ENCODE assay signal across 14 mouse cellular contexts in the genomic region with DNA sequence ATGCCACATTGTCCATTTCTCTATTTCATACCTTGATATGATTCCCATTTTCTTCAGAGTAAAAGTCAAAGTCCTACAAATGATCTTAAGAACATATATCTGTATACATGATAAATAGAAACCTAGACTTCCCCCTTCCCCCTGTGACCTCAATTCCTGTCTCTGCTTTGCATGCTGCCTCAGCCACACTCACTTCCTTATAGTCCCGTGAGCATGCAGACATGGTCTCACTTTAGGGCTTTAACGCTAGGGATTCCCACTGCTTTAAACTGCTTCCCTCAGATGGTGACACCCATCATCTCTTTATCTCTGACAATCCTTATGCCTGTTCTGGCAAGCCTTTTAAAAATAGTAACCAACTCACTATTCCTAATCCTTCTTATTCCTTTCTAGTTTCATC. TPM values are rescaled to one million over a fixed set of nuclear protein-coding genes. Genes with fewer than 3 reads are reported as not detected.
A peak's percentile ranks its signal among the peaks of the same experiment; 100 is the strongest.
DNase-seq lines count a peak whose midpoint lies in the region; ATAC-seq and TF ChIP-seq lines count a peak whose summit lies in the region.
"Had no signal": no experiment of that assay in that cellular context is flagged by ENCODE, and none has a peak within 500 bp of the region (broad histone marks: within the 10 kb centered on the region; RNA-seq: fewer than 3 reads in every experiment).

No protein-coding gene starts in this region.

- H3K27ac ChIP-seq in layer of hippocampus, adult 2 months: no peak overlapping the region
- no peak overlapping the region for H3K27ac ChIP-seq in hindbrain, embryonic 13.5 days
- no peak overlapping the region for H3K27ac ChIP-seq in forebrain, embryonic 12.5 days
- H3K27ac ChIP-seq: forebrain, embryonic 13.5 days; hindbrain, embryonic 14.5 days; kidney, postnatal 0 days had no signal

- no peaks in the 10 kb centered on the region for H3K36me3 ChIP-seq in hindbrain, embryonic 13.5 days
- H3K36me3 ChIP-seq in forebrain, embryonic 12.5 days (replicated peaks): no peaks in the 10 kb centered on the region
- H3K36me3 ChIP-seq: G1E had no signal

- 82% methylated on average over 2 of the region's 2 CpGs for WGBS in hindbrain, embryonic 13.5 days
- WGBS in forebrain, embryonic 12.5 days: 90% methylated on average over 2 of the region's 2 CpGs

- no peaks in the 10 kb centered on the region for H3K4me1 ChIP-seq in hindbrain, embryonic 13.5 days (replicated peaks)
- H3K4me1 ChIP-seq in forebrain, embryonic 12.5 days: no peaks in the 10 kb centered on the region
- H3K4me1 ChIP-seq: forebrain, embryonic 13.5 days had no signal

- peak; percentile 51 for DNase-seq in layer of hippocampus, adult 9-11 months
- DNase-seq in layer of hippocampus, adult 2 months (ENCODE audit: low spot score in 2 of 2): no peak
- peak; percentile 49 for DNase-seq in CD4-positive, CD25-positive, alpha-beta regulatory T cell, adult 2 months (ENCODE audit: low read depth, low spot score)
- peak; percentile 23 for DNase-seq in c-Kit-positive CD71-negative TER-119-negative erythroid progenitor cells, embryonic 14.5 days (ENCODE audit: low read depth)
- DNase-seq in adrenal gland, postnatal 14 days: no peak
- DNase-seq: cerebellum, adult 11 months had no signal

- H3K9ac ChIP-seq in hindbrain, embryonic 13.5 days: no peak overlapping the region
- no peak overlapping the region for H3K9ac ChIP-seq in forebrain, embryonic 12.5 days
- H3K9ac ChIP-seq: forebrain, embryonic 13.5 days; hindbrain, embryonic 14.5 days had no signal

- H3K27me3 ChIP-seq in hindbrain, embryonic 13.5 days: no peaks in the 10 kb centered on the region
- H3K27me3 ChIP-seq in forebrain, embryonic 12.5 days: no peaks in the 10 kb centered on the region
- H3K27me3 ChIP-seq: forebrain, embryonic 13.5 days had no signal

- ATAC-seq in megakaryocyte progenitor cell, adult 5-6 weeks (replicated peaks; ENCODE audit: poor library complexity): peak; percentile 81
- ATAC-seq in hindbrain, embryonic 13.5 days (ENCODE audit: low FRiP score): no peak
- ATAC-seq in forebrain, embryonic 12.5 days (ENCODE audit: low FRiP score): no peak
- ATAC-seq: forebrain, embryonic 13.5 days had no signal

- H3K4me3 ChIP-seq in layer of hippocampus, adult 2 months: no peak overlapping the region
- no peak overlapping the region for H3K4me3 ChIP-seq in hindbrain, embryonic 13.5 days
- H3K4me3 ChIP-seq in forebrain, embryonic 12.5 days (replicated peaks): no peak overlapping the region
- H3K4me3 ChIP-seq: forebrain, embryonic 13.5 days; myocyte had no signal

- TF ChIP-seq CTCF in layer of hippocampus, adult 2 months (conservative IDR thresholded peaks at IDR 0.05): no peak

- no peaks in the 10 kb centered on the region for H3K9me3 ChIP-seq in hindbrain, embryonic 13.5 days
- H3K9me3 ChIP-seq in forebrain, embryonic 12.5 days: no peaks in the 10 kb centered on the region
- H3K9me3 ChIP-seq: forebrain, embryonic 13.5 days; G1E had no signal

- no peak overlapping the region for H3K4me2 ChIP-seq in hindbrain, embryonic 13.5 days
- H3K4me2 ChIP-seq in forebrain, embryonic 12.5 days: no peak overlapping the region
- H3K4me2 ChIP-seq: forebrain, embryonic 13.5 days; hindbrain, embryonic 14.5 days had no signal

RNA-seq across cellular contexts. Expression of gene Atp2b1, which starts 33.5 kb away (rescaled TPM):
- 1,000 to 10,000 TPM; 1,026 to 1,053 TPM for total RNA-seq in layer of hippocampus, adult 2 months (2021)
- 31.2 and 32.3 TPM in 2 replicates for total RNA-seq in megakaryocyte progenitor cell, adult 5-6 weeks (2015)
- total RNA-seq in megakaryocyte progenitor cell, adult 5-6 weeks (2017): 28.5 and 57.0 TPM in 2 replicates
- polyA plus RNA-seq in hindbrain, embryonic 13.5 days (2015; fragmentation: Nextera tagmentation; extraction: Ambion mirVana): 254 and 255 TPM in 2 replicates
- total RNA-seq in adrenal gland, postnatal 14 days (2021): 56.0 and 62.0 TPM in 2 replicates
- 93.6 and 96.1 TPM in 2 replicates for polyA plus RNA-seq in forebrain, embryonic 12.5 days (2016; fragmentation: Nextera tagmentation; extraction: Ambion mirVana)

Comparison
In these comparisons a context has a peak if more than half of its experiments do, and no peak if none do; other contexts are left out.
1. DNase-seq: peak in layer of hippocampus, adult 9-11 months (single experiment), CD4-positive, CD25-positive, alpha-beta regulatory T cell, adult 2 months (single experiment) and c-Kit-positive CD71-negative TER-119-negative erythroid progenitor cells, embryonic 14.5 days (single experiment); none in layer of hippocampus, adult 2 months (0 of 2) and adrenal gland, postnatal 14 days (single experiment).
2. RNA of gene Atp2b1, which starts 33.5 kb away (total RNA-seq): 1,026 to 1,053 TPM in layer of hippocampus, adult 2 months; 56.0 to 62.0 TPM in adrenal gland, postnatal 14 days and 28.5 to 57.0 TPM in megakaryocyte progenitor cell, adult 5-6 weeks; every median in the first group is over 10 times any median in the second.